Mouse (Mus musculus) retina, postnatal 1 day (tissue): ENCODE results near the gene Hist1h2ac.
"Not testable (repeated sequence)": the region's sequence is repeated elsewhere in the genome, so short reads cannot be mapped to it uniquely, and the experiment has no call there.

Source experiments
- DNase-seq: peaks from one replicate; pipeline ENCODE4 v3.0.0-alpha.2; 2012

Hist1h2ac gene

DNA sequence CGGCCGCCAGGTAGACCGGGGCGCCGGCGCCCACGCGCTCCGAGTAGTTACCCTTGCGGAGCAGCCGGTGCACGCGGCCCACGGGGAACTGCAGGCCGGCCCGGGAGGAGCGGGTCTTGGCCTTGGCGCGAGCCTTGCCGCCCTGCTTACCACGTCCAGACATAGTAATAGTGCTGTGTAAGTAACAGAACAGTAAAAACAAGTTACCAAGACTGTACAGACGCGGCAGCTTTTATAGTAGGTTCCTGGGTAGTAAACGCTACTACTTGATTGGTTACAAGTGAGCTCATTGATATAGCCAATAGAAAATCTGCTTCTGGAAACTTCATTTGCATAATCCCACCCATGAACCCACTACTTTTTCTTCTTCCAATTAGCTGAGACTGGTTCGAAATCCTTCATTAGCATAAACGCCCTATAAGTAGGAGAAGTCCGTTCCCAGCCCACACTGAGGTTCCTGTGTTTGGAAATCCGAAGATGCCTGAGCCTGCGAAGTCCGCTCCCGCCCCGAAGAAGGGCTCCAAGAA is at the start of gene Hist1h2ac, which contains the start of gene Hist1h2bc:
Gene Hist1h2ac, minus strand, starts transcription at position 194 of the 527 bp plus-strand sequence.
Gene Hist1h2bc, plus strand, starts transcription at position 445 of the 527 bp plus-strand sequence.
- DNase-seq = peak; percentile 99

DNA sequence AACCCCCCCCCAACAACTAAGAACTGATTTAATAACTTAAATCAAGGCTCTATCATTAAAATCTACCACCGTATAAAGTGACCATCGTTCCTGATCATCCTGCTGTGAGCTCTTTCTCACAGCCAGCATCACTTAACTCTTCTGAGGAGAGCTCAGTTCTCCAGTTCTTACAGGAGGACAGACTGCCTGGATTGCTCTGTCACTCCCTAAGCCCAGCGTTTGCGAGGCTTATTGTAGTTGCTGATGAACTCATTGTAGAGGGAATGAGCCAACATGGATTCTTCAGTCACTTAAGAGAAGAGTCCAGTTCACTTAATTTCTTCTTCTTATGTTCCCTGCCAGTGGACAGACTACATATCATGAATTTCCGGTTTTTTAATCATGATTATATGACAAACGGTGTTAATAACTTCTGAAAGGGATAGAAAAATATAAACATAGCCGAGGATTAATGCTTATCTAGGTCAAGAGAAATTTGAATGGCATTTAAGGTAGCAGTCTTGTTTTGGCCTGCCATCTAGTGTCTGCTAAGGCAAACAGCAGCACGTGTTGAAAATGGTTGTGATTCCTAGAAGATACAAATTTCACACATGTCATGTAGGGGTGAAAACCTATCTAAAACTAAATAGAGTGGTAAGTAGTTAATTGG is 48.5 kb upstream of the Hist1h2ac start:
- peak; percentile 73 for DNase-seq

DNA sequence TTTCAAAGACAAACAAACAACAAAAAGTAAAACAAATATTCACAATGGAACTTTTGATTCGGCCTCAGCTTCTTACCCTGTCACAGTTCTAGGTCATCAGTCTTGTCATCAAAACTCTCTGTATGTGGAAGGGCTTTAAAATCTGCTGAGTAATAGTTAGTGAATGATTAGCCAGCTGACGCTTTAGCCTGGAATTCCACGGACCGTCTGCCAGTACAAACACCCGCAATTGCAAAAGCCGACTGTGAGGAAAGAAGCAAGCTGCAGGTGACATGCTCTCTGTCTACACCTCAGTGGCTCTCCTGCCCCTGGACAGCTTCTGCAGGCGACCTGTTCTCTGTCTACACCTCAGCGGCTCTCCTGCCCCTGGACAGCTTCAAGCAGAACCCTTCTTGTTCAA is 46.7 kb upstream of the Hist1h2ac start:
- no peak for DNase-seq

- no peak for DNase-seq
These were observed 46.0 kb upstream of the Hist1h2ac start for GRCm38 (mm10) chr13:23729706-23730105.

GRCm38 (mm10) chr13:23729192-23729525 is 45.4 kb upstream of the Hist1h2ac start:
- DNase-seq = no peak

GRCm38 (mm10) chr13:23728472-23729191 is 44.9 kb upstream of the Hist1h2ac start:
- DNase-seq = no peak

DNA sequence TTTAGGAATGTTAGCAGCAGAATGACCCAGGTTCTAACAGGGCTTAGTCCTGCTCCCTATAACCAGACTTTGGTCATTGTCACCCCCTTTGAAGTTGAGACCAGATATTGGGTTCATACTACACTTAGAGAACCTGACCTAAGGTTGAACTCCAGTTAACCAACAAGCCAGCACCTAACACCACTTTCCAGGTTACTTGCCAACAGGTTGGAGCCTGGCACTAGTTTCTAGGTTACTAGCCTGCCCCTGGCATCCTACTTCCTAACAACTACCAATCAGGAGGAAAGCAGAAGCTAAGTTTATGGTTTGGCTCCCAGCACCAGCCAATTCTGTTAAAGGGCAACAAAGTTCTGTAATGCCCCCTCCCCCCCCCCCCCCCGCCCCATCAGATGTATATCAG is 41.5 kb upstream of the Hist1h2ac start:
- DNase-seq = no peak

GRCm38 (mm10) chr13:23724239-23724638 is 40.5 kb upstream of the Hist1h2ac start:
- DNase-seq = no peak

DNA sequence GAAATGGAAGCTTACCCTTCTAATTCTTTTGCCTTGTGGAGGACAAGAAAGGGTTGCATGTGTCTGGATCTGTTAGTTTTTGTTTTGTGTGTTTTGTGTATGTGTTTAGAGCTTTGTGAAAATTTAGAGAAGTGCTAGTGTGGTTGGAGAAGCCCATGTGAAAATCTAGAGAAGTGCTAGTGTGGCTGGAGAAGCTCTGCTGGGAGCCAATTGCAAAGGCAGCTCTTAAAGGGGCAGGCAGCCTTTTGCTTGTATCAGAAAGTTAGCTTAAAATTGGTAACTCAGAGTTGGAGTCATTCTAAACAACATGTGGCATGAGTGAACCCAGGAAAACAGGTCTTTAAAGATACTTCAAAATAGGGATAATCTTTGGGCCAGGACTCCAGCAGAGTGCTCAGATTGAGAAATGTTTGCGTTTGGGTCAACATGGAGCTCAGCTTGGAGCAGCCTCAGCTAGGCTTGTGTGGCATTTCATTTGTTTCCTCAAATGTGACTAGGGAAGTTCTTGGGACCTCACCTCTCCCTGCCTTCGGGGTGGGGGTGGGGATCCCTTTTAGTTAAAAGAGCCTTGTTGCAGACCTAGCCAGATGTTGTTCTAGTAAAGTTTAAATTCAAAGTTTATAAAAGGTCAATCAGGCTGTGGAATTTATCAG is 34.0 kb upstream of the Hist1h2ac start:
- DNase-seq = not testable (repeated sequence)

- no peak for DNase-seq
These were observed 33.4 kb upstream of the Hist1h2ac start for GRCm38 (mm10) chr13:23717176-23717575.

GRCm38 (mm10) chr13:23716261-23717042 is 32.7 kb upstream of the Hist1h2ac start:
- no peak for DNase-seq

GRCm38 (mm10) chr13:23710374-23711089 is 26.8 kb upstream of the Hist1h2ac start, which contains the start of gene Hfe:
TSS of gene Hfe (minus strand) at chr13:23710854.
- peak; percentile 75 for DNase-seq

GRCm38 (mm10) chr13:23709714-23710373 is 26.1 kb upstream of the Hist1h2ac start:
- DNase-seq = peak; percentile 46

GRCm38 (mm10) chr13:23708654-23709053 is 24.9 kb upstream of the Hist1h2ac start:
- DNase-seq = no peak

DNA sequence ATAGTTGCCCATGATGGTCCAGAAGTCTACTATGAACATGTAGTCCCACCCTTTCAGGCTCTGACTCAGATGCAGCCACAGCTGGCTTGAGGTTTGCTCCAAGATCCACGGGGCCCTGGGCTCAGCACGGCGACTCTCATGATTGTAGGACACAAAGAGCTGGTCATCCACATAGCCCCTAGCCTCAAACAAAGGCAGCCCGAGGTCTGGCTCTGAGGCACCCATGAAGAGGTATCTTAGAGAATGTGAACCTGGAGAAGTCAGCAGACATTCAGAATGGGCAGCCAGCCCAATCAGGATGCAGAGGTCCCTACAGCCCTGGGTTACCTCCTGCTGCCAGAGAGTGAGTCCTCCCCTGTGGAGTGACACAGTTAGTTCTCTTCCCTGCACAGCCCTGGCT is 24.3 kb upstream of the Hist1h2ac start:
- DNase-seq = no peak

- no peak for DNase-seq
These were observed 23.0 kb upstream of the Hist1h2ac start for GRCm38 (mm10) chr13:23706771-23707170.

- DNase-seq = no peak
These were observed 22.1 kb upstream of the Hist1h2ac start for GRCm38 (mm10) chr13:23705751-23706356.

GRCm38 (mm10) chr13:23702801-23703200 is 19.1 kb upstream of the Hist1h2ac start:
- not testable (repeated sequence) for DNase-seq

- DNase-seq = no peak
These were observed 18.5 kb upstream of the Hist1h2ac start for GRCm38 (mm10) chr13:23702220-23702619.

GRCm38 (mm10) chr13:23700786-23701520 is 17.2 kb upstream of the Hist1h2ac start:
- DNase-seq = peak; percentile 86
